Mouse (Mus musculus) cerebellum, adult 2 months (tissue): Measurements from ENCODE around the gene Aacs.

Source experiments
- CTCF ChIP-seq: fragments of 200-500 bp; IDR thresholded peaks from 2 replicates; pipeline ENCODE4 v1.5.1; 2011; ENCODE audit warnings: low read depth, mild to moderate bottlenecking, control low read depth, low read length, moderate library complexity, borderline replicate concordance; ENCODE audit not compliant: insufficient read depth
- POLR2A ChIP-seq: fragments of 200-500 bp; IDR thresholded peaks from 2 replicates; pipeline ENCODE4 v1.6.1; 2011; ENCODE audit warnings: low read length, control low read depth, borderline replicate concordance; ENCODE audit not compliant: insufficient read depth

DNA sequence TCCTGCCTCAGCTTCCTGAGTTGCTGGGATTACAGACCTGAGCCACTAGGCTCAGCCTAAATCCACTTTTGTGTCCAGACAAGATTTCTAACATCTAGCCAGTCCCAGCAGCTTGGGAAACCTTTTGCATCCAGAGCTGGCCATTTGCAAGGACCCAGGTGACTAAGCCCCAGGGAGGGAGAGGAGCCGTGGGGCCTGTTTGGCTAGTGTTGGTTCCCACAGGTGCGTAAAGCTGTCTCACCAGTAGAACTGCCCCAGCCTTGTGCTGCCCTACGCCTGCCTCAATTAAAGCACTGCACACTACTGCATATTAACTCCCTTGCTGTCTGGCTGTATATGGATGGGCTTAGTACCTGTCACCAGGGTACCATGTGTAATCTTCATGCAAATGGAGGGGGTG, 3.8 kb downstream of the Aacs start:
- no peak for TF ChIP-seq POLR2A
- TF ChIP-seq CTCF: no peak
